Comparison of ENCODE assay signal across 16 mouse cellular contexts in the genomic region with DNA sequence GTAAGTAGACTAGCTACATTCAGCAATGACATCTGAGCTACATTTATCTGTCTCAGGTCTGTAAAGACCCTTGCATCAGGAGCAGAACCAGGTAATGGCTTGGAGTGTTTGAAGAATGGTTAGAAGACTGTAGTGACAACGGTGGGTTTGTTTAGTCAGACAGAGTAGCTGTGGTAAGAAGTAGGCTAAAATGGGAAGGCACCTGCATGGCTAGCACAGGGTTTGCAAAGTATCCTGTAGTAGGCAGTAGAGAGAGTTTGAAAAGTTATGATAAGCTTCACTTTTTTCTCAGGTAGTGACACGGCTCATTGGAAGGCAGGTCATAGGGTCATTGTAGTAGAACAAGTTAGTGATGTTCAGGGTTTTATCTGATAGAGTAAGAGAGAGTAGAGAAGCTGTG.
"Had no signal": no experiment of that assay in that cellular context is flagged by ENCODE, and none has a peak within 500 bp of the region (broad histone marks: within the 10 kb centered on the region; RNA-seq: fewer than 3 reads in every experiment).

No protein-coding gene starts in this region.

- H3K4me2 ChIP-seq: neural tube, embryonic 13.5 days; neural tube, embryonic 15.5 days; stomach, embryonic 15.5 days had no signal

- DNase-seq: retina, postnatal 1 day; right cerebral cortex, adult 18-20 months; right cerebral cortex, postnatal 14 days; right cerebral cortex, postnatal 25 days; right cerebral cortex, postnatal 4 days; spleen, adult 18-20 months; thymus, adult 18-20 months; thymus, adult 2 months; thymus, postnatal 14 days; thymus, postnatal 25 days; thymus, postnatal 36 days; thymus, postnatal 4 days had no signal

- H3K36me3 ChIP-seq: neural tube, embryonic 13.5 days; neural tube, embryonic 15.5 days; stomach, embryonic 15.5 days had no signal

- H3K27ac ChIP-seq: neural tube, embryonic 13.5 days; neural tube, embryonic 15.5 days; stomach, embryonic 15.5 days; stomach, postnatal 0 days had no signal

- H3K9ac ChIP-seq: neural tube, embryonic 13.5 days; neural tube, embryonic 15.5 days; stomach, embryonic 15.5 days had no signal

- H3K9me3 ChIP-seq: neural tube, embryonic 13.5 days; neural tube, embryonic 15.5 days; stomach, embryonic 15.5 days had no signal

- H3K4me1 ChIP-seq: stomach, embryonic 15.5 days had no signal

- H3K27me3 ChIP-seq: neural tube, embryonic 13.5 days; neural tube, embryonic 15.5 days; stomach, embryonic 15.5 days had no signal

- H3K4me3 ChIP-seq: neural tube, embryonic 13.5 days; neural tube, embryonic 15.5 days; stomach, embryonic 15.5 days had no signal
